Mouse (Mus musculus) R1 (cell line): Measurements from ENCODE around the gene Exosc3.

Experiments used
- DNase-seq: peaks from one replicate; pipeline ENCODE4 v3.0.0-alpha.2; 2018; ENCODE audit warnings: low read depth, low spot score

Exosc3 gene

DNA sequence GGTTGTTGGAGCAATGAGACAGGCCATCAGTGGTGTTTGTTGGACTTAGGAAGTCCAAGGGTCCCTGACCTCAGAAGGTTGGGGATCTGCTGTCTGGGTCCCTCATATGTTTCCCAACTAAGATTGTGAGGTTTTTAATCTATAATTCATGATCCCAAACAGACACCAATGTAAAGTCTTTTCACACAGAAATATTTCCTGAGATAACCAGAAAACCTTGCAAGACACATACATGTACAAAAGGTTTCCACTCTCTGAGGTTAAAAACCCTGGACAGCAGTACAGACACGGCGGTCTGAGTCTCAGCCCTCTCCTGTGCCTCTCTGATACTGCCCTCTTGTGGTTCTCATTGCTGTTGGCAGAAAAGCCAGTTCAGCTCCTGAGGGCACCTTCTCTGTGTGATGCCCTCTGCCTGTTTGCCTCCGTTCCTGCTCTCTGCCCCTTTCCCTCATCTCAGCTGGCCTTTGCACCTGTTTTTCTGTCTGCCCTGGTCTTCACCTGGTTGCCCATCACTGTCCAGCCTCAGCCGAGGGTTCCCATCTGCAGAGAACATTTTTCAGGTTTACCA, 62.5 kb downstream of the Exosc3 start:
- peak; percentile 61 for DNase-seq

- peak; percentile 16 for DNase-seq
These were observed 63.2 kb downstream of the Exosc3 start for GRCm38 (mm10) chr4:45279292-45279691.

GRCm38 (mm10) chr4:45275770-45276169, 66.8 kb downstream of the Exosc3 start:
- no peak for DNase-seq

GRCm38 (mm10) chr4:45271041-45271452, 71.5 kb downstream of the Exosc3 start:
- no peak for DNase-seq

DNA sequence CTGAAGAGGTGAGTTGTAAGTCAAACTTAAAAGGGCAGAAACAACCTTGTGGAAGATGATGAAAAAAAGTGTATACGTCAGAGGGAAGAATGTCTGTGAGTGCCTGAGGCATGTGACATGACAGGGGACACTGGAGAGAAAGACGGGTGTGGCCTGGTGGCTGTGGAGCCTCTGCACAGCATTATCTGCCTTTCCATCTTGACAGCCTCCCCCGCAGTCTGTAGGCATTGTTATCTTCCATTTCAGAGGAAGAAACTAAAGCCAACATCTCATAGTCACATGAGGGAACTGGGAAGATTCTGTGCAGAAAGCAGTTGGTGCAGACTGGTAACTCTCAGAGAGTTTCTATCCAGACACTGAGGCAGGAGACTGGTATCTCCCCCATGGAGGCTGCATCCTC, 74.6 kb downstream of the Exosc3 start:
- no peak for DNase-seq
